ENCODE assay signal across 11 mouse cellular contexts in the genomic region with DNA sequence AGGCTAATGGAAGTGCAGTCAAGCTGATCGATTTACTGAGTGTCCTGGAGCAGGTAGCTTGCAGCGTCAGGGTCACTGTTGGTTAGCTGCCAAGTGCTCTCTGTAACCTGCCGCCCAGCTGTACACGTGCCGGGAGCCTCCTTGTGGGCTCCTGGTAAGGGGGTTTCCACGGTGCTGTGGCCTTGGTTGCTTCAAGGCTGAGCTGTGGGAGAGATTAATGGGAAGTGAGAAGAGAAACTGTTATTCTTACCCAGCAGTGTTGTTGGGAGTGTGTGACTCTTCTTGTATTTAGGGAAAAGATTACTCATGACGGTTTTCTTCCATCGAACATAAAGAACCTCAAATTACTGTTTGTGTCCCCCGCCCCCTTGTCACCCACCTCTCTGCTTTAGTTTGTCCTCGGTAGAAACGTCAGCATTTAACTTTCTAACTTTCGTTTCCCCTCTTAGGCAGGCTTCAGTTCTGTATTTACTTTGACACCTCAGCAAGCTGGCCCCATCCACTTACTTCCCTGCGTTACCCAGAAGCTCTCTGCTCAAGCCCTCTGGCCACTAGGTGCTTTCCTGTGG.
A peak's percentile ranks its signal among the peaks of the same experiment; 100 is the strongest.
DNase-seq lines count a peak whose midpoint lies in the region; ATAC-seq and TF ChIP-seq lines count a peak whose summit lies in the region.
"Had no signal": no experiment of that assay in that cellular context is flagged by ENCODE, and none has a peak within 500 bp of the region (broad histone marks: within the 10 kb centered on the region; RNA-seq: fewer than 3 reads in every experiment).

No protein-coding gene starts in this region.

- TF ChIP-seq CTCF in layer of hippocampus, adult 2 months (conservative IDR thresholded peaks at IDR 0.05), result no peak

- intact Hi-C loops in gastrocnemius, postnatal 14 days (cut with DNase I; ENCODE audit: low total_unique reads), result no loop called here

- H3K4me1 ChIP-seq in heart, embryonic 10.5 days, result peaks cover 31% of the 10 kb centered on the region

- 70% methylated on average over 13 of the region's 13 CpGs for WGBS in heart, embryonic 10.5 days

- H3K27me3 ChIP-seq in heart, embryonic 10.5 days (ENCODE audit: insufficient read depth, poor library complexity, severe bottlenecking), result no peaks in the 10 kb centered on the region
- H3K27me3 ChIP-seq: neural tube, embryonic 12.5 days; Patski had no signal

- H3K9me3 ChIP-seq in heart, embryonic 10.5 days, result no peaks in the 10 kb centered on the region
- H3K9me3 ChIP-seq: neural tube, embryonic 12.5 days had no signal

- peak overlapping the region; percentile 37; the same call in 1 of the 2 replicates for H3K27ac ChIP-seq in layer of hippocampus, adult 2 months
- no peak overlapping the region for H3K27ac ChIP-seq in heart, embryonic 10.5 days
- H3K27ac ChIP-seq: neural tube, embryonic 12.5 days had no signal

- H3K4me3 ChIP-seq in layer of hippocampus, adult 2 months, result no peak overlapping the region
- no peak overlapping the region for H3K4me3 ChIP-seq in heart, embryonic 10.5 days
- H3K4me3 ChIP-seq: neural tube, embryonic 12.5 days had no signal

- no peak for DNase-seq in layer of hippocampus, adult 2 months (ENCODE audit: low spot score in 2 of 2)
- no peak for DNase-seq in layer of hippocampus, adult 18-20 months (ENCODE audit: low spot score in 2 of 2)
- DNase-seq in kidney, adult 11 months, result peak; percentile 60
- DNase-seq in monocyte, adult 2 months (ENCODE audit: low read depth in 1 of 2, low spot score in 2 of 2), result peak; percentile 33 to 69
- no peak for DNase-seq in heart, embryonic 10.5 days (ENCODE audit: low spot score)
- DNase-seq in gastrocnemius, postnatal 14 days, result no peak
- DNase-seq in urinary bladder, adult 18-20 months (ENCODE audit: low spot score in 2 of 2), result no peak
- DNase-seq: gastrocnemius, postnatal 25 days had no signal

- peaks cover 16% of the 10 kb centered on the region for H3K36me3 ChIP-seq in heart, embryonic 10.5 days
- H3K36me3 ChIP-seq: neural tube, embryonic 12.5 days had no signal

- ATAC-seq in activated CD4-positive, CD25-positive, alpha-beta regulatory T cell, adult 4 months, result peak; percentile 47
- ATAC-seq: Patski had no signal

Comparison
In these comparisons a context has a peak if more than half of its experiments do, and no peak if none do; other contexts are left out.
1. DNase-seq: peak in kidney, adult 11 months (single experiment) and monocyte, adult 2 months (2 of 2); none in layer of hippocampus, adult 2 months (0 of 2), layer of hippocampus, adult 18-20 months (0 of 2), heart, embryonic 10.5 days (single experiment), gastrocnemius, postnatal 14 days (single experiment) and urinary bladder, adult 18-20 months (0 of 2).